Mouse (Mus musculus) left cerebral cortex, adult 18-20 months (tissue): ENCODE data around the gene Gm1043. TPM values are rescaled to one million over a fixed set of nuclear protein-coding genes. Genes with fewer than 3 reads are reported as not detected.
A peak's percentile ranks its signal among the peaks of the same experiment; 100 is the strongest.

Experiments used
- DNase-seq, 2 experiments: peaks; one replicate each; pipeline ENCODE4 v3.0.0; 2021 to 2022; ENCODE audit warnings: low spot score in 2 of 2, mixed read lengths in 1 of 2
- total RNA-seq, 2 experiments: library from RNA; stranded (reverse); gene quantifications; 2 replicates each; pipeline ENCODE4 v1.2.3; 2021

Gm1043 gene
- total RNA-seq, 2 experiments from 2014 or later, result 34.0 to 35.9 TPM

DNA sequence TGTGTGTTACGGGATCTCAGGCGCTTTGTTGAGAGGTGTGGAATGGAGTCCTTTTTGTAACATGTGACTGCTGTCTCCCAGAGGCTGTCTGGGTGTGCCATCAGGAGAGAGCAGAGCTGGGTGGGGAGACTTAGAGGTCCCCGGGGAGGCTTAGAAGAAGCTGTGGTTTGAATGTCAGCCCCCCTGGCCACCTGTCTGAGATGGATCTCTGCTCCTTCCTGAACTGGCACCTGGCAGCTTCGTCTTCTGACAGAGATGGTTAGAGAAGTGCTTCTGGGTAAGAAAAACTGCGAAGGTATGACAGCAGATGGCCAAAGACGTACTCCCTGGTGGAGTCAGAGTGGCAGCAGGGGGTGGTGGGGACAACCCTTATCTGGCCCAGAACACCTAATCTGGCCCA lies 22.4 kb downstream of the Gm1043 start:
- DNase-seq, result no peak

DNA sequence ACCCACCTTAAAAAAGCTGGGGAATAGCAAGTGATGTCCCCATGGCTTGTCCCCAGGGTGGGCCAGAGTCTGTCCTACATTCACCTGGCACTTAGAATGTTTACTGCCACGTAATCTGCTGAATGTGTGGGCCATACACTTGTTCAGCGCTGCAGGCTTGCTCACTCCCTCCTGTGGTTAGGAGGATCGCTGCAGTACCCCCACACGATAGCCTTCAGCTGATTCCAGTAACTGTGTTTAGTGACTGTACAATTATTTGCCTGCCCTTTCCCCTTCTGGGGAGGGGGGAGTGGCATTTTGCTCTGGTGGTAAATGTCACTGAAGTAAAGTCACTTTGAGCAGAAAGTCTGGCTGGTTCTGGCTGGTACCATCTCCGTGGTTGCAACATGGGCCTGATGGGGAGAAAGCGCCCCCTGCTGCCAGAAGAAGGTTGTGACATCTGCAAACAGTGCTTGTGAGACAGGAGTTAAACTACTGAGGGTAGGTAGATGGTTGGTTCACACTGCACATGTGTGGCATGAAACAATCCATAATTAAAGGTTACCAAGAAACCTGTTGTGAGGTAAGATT lies 24.2 kb downstream of the Gm1043 start:
- peak; percentile 88 for DNase-seq

DNA sequence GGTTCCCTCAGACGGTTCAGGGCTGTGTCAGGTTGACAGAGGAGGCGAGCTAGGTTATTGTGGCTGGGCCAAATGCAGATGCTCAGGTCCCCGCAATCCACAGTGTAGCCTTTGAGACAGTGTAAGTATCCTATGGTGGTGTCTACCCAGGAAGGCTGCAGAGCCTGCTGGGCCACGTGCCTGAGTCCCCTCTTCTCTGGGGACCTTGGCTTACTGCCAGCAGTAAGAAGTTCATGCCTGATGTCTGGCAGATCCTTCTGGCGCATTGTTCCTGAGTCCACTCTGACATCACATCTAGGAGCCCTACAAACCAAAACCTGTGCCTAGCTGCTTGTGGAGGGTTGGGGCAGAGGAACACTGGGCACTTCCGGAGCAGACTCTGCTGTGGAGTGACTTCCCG lies 27.2 kb downstream of the Gm1043 start:
- no peak for DNase-seq

DNA sequence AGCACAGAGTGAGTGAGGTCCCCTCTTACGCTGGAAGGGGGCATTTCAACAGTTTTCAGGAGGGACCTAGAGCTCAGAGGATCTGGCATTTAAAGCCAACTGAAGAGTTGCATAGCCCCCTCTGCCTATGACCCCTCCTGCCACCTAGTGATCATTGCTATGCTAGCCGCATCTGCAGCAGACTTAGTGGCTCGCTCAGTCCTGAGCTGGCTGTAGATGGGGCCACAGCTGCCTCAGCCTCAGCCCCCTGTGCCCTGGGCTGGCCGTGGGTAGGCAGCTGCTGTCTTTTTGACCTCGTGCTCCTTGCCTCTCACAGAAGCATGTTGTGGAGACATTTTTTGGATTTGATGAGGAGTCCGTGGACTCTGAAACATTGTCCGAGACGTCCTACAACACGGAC lies 32.0 kb downstream of the Gm1043 start:
- no peak for DNase-seq

DNA sequence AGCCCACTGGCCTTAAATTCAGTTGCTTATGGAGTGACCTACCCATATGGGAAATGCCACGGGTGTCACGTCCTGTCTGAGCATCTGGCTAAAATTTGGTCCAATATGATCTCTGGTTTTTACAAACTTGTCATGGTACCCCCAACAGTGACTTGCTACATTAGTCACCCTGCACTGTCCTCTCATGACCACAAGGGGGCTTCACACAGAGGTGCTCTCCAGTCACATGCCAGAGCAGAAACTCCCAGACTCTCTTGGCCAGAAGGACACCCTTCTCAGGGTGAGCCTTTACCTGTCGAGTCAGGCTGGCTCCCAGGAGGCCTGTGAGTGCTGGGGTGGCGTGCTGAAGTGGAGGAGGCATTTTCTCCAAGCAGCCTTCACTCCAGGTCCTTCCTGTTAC lies 33.1 kb downstream of the Gm1043 start:
- DNase-seq, result no peak

DNA sequence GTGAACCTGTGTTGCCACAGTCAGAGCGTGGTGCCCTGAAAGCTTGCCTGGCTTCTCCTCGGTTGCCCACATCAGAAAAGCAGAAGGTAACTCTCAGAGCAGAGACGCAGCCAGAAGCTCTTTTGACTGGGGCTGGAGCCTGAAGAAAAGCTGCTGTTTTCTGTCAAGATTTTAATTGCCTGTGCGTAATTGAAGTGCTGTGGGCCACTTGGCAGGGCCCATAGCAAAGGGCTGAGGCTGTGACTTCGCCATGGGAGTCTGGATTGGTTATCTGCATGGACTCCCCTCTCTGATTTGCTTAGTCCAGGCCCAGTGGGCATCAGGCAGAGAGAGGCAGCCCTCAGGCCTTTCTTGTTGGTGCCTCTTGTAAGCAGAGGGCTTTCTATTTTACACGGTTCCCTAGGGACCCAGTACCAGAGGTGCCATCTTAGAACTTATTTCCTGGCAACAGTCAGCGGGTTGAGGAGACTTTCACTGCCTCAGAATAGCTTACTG lies 36.1 kb downstream of the Gm1043 start:
- no peak for DNase-seq

DNA sequence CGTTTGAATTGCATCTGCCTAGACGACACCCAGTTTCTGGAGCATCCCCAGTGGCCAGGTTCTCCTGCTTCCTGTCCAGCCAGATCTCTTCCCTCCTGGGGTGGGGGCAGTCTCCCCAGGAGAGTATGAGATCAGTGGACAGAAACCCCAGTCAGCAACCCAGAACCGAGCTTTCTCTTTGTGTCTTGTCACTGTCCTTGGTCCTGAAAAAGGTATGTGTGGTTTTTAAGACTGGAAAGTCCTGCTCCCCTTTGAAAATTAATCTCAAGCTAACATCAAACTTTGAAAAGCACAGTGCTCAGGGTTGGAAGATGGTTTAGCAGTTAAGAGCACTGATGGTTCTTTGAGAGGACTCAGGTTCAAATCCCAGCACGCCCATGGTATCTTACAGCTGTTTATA lies 46.7 kb downstream of the Gm1043 start:
- DNase-seq, result no peak

DNA sequence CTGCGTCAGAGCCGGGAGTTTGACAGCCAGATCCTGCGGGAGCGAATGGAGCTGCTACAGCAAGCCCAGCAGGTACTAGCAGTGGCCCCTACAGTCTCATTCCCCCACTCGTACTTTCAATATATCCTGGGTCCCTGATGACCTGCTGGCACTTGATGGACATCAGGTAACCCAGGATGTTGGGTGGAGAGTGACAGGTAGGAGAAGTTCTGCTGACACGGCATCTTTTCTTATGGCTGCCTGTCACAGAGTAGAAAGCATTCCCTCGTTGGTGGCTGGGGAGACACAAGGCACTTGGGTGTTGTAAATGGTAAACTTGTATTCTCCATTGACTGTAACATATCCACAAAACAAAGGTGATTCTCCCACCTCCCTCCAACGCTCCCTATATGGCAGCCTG lies 56.6 kb downstream of the Gm1043 start:
- DNase-seq, result no peak

DNA sequence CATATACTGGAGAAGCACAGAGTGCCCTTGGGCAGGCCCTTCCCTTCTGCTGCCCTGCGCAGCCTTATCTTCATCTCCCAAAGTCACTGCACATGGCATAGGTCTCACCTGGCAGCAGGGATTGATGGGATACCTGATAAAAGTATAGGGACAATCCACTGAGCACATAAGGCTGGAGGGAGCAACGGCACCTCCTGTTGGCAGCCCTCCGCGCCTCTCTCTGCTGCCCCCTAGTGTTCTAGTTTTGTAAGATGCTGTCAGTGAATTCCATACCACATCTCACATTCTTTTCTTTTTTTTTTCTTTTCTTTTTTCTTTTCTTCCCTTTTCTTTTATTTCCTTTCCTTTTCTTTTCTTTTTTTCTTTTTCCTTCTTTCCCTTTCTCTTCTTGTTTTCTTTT lies 62.4 kb downstream of the Gm1043 start:
- DNase-seq, result peak; percentile 65 to 77

DNA sequence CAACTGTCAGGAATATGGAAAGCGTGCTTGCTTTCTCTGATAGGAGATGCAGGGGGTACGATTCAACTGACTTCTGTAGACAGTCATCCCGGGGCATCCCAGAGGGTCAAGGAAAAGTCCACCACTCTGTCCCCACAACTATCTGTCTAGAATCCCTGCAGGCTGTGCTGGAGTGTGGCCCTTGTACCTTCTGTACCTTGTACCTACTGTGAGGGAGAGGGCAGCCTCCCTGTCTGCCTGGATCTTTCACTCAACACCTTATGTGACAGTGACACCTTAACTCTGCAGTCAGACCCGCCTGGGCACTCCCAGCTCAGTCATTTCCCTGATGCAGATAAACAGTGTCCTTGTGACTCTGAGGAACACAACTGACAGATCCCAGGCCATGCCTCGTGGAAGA lies 65.5 kb downstream of the Gm1043 start:
- no peak for DNase-seq

DNA sequence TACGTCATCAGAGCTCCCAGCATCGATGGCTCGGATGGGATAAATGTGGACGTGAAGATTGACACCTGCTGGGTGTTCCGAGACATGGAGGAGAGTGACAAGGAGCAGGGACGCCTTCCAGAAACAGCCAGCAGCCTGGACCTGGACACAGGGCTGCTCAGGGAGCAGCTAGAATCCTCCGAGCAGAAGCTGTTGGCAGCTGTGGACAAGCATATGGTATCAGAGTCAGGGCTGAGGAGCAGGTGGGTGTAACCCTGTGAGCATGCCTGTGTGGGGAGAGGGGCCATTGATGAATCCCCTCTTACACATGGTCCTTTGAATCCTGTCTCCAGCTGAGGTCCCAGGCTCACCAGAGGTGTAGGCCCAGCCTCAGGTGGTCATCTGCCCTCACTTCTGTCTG lies 69.3 kb downstream of the Gm1043 start:
- DNase-seq, result no peak

DNA sequence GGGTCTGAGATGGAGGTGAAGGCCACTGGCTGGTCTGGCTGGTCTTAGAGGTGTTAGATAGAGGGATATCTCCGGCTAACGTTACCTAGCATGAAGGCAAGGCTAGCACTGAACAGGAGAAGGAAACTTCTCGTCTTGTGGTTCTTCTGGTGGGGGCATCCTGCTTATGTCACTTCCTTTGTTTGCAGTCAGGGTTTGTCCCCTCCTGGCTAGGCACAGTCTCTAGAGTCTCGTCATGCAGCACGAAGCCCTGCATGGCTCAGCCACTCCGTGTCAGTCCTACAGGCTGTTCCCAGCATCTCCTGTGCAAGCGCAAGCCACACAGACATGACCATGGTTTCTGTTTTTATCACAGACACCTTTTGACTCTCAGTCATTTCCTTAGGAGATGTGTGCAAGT lies 73.2 kb downstream of the Gm1043 start:
- no peak for DNase-seq

DNA sequence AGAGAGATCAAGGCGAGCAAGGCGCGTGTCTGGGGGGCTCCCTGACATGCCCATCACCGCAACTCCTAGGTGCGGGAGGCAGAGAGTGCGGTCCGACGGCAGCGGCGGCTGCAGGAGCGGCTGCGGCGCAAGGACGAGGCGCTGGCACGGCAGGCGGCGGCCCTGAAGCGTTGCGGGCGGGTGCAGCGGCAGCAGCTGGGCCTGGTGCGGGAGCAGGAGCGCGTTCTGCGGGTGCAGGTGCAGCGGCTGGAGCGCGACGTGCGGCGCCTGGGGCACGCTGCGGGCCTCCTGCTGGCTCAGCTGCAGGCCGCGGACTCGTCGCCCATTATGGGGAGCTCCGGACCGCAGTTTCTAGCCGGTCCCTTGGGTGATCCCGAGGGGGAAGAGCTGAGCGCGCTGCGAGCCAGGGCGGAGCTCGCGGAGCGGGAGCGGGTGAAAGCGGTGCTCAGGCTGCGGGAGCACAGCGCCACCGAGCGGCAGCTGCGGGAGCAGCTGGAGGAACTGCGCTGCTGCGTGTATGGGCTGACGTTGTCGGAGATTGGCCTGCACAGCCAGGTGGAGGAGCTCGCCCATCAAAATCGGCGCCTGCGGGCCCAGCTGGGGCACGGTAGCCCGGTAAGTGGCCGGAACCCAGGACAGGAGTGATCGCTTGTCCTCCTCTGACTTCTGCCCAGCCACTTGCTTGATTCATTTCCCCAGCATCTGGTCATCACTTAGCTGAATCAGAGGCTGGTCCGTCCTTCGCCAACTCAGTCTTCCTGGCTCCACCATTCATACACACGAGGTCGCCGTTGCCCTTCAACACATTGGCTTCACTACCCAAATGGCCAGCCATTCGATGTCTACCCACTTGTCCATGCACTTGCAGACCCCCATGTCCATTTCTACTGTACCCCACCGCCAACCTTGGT lies 78.0 kb downstream of the Gm1043 start:
- DNase-seq, result peak; percentile 79 to 87

DNA sequence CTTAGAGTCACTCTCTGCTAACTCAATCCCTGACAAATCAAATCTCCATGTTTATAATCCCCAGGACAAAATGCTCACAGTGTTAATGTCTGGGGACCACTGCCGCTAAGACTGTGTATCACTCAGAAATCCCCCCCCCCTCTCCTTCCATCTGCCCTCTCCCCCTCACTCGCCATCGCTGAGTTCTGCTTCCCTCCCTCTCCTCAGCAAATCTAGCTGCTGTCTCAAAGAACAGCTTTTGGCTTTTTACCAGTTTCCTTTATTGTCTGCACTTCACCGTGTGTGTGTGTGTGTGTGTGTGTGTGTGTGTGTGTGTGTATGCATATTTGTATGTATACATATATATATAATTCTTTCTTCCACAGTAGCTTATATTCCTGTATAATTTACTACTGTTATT lies 91.3 kb downstream of the Gm1043 start:
- DNase-seq, result no peak

DNA sequence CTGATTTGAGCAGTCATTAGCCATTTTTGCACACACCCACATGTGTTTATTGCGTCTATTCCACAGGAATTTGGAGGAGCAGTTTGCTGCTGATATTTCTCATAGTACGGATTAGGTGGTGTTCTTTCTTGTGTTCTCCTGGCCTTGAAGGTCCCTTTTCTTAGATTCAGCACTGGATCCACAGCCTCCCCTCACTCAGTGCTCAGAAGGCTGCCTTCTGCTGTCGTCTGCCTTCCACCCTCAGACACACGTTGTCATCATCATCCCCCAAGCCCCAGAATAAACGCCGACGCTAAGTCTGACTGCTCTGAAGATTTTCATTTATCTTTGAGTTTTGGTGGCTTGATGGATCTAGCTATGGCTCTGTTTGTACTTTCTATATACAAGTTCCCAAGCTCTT lies 91.9 kb downstream of the Gm1043 start:
- DNase-seq, result peak in 1 of 2 experiments; percentile 67

DNA sequence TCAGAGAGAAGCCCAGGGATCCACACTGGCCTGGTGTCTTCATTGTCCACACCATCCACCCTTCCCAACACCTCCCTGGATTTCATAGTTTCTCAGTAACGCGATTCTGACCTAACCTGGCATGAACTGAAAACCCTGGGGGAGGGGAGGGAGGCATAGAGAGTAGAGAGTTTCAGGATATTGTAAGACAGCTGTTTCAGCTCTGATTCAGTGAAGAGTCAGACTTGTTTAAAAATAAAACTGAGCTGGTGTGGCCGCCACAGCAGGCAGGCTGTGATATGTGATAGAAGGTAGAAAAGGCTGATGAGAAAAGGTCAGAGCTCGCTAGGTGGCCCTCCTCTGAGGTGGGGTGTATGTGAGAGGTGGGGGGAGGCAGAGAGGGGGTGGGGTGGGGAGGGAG lies 93.6 kb downstream of the Gm1043 start:
- no peak for DNase-seq

DNA sequence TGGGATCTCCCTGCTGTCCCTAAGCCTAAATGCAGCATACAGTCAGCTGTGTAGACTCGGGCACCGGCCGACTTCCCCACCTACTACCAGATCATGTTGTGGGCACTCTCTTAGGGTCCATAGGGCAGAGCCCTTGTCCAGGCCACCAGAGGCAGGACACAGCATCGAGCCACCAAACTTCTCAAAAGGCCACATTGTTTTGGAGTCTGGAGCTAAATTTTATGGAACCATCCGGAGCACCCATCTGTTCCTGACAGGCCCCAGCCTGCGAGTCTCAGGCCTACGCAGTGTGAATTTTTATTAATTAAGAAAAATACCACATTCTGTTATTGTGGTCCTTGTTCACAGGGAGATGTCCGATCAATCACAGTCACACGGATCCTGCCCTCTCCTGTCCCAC lies 94.7 kb downstream of the Gm1043 start:
- no peak for DNase-seq

DNA sequence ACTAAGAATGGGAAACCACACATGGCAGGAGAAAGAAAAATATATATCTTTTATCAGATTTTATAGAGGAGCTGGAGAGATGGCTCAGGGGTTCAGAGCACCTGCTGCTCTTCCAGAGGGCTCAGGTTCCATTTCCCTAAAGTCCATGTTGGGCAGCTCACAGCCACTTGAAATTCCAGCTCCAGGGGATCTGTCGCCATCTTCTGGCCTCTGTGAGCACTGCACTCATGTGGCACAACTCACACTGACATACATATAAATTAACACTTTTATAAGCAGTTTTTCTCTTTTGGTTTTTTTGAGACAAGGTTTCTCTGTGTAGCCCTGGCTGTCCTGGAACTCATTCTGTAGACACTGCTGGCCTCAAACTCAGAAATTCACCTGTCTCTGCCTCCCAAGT lies 95.5 kb downstream of the Gm1043 start:
- no peak for DNase-seq

DNA sequence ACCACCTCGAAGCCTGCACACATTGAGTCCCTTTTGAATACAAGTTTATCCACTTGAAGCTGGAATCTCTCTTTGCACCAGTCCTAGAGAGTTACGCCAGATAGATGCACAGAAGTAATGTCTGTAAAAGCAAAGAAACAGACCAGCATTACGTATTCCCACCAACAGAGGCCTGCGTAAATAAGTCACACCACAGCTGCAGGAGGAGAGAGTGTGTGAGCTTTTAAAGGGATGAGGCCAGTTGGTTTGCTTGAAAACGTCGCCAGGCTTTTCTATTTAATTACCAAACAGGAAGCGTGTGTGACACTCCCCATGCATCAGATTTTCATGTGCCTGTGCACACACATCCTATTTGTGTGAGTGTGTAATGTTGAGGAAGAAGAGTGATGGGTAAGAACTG lies 99.4 kb downstream of the Gm1043 start:
- no peak for DNase-seq

DNA sequence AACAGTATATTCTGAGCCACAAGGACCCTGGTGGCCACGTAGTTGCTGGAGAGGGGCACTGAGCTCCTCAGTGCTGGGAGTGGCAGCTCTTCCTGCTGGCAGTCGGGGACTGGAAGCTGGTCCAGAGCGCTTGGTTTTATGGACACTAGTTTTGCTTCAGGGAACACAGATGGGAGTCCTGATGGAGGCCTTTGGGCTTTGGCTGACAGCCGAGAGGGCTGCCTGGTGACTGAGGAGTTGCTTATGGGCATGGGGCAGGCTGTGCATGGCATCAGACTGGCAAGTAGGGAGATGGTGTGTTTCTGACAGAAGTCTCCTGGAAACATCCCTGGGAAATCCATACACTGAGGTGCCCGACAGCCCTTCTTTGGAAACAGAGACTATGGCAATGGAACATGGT lies 105.2 kb downstream of the Gm1043 start:
- no peak for DNase-seq

DNA sequence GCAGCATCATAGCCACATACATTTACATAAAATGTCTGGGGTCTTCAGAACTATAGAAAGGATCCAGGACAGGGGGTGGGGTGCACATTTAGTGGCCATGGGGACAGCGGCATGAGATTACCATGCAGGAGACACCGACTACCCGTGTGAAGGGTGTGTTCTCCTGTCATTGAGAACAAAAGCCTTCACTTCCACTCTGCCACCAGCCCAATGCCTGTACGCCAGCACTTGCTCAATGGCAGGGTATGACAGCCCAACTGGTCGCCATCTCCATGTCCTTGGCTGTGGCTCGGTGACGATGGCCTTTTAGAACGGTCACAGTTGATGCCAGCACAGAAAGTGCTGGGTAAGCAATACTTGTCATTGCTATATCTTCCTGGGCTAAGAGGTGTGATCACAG lies 111.0 kb downstream of the Gm1043 start:
- no peak for DNase-seq

DNA sequence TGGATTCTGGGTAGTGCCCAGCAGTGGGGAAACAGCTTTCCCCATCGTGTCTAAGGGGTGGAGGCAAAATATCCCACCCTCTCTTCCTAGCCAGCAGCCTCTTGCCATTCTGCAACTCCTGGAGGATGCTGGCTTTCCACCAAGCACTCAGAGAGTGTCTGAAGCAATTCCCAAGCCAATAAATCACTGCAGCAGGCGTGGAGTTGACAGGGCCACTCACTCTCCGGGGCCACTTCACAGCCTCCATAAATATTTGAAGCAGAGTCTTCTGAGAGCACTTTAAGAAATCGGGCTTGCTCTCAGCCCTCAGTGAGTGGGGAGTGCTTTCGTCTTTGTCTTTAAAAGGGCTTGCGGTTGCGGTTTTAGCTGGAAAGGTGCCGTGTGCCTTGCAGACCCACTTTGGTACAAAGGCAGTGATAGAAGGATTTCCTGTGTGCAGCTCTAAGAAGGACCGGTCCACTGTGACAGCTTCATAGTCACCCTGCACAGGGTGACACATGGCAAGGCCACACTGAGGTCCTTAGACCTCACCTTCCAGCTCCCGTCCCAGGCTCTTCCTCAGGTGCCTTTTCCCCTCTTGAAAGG lies 111.6 kb downstream of the Gm1043 start:
- no peak for DNase-seq
